Mouse (Mus musculus): ENCODE data around the gene Tmem135. TPM values are rescaled to one million over a fixed set of nuclear protein-coding genes. Genes with fewer than 3 reads are reported as not detected.
"Not testable (repeated sequence)": the region's sequence is repeated elsewhere in the genome, so short reads cannot be mapped to it uniquely, and the experiment has no call there.

Gene Tmem135
- total RNA-seq, 4 experiments from 2014 or later: 54.6 to 97.9 (median 82.9) TPM

DNA sequence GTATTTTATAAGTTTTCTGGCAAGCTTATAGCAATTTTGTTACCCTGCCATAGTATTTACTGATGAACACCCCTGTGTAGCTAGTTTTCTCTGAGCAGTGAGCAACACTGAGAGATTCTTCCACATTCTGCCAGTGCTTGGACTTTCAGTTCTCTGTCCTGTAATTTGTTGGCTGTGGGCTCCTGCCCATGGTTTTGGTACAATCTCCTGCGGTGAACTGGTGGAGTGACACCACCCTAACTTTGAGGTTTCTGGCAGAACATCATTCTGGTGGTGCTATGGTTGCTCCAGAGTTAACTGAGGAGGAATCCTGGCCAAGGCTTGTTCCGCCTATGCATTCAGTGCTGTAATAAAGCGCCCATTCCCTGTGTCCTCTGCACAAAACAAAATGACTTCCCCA is 21.1 kb downstream of the Tmem135 start:
- DNase-seq: no peak

DNA sequence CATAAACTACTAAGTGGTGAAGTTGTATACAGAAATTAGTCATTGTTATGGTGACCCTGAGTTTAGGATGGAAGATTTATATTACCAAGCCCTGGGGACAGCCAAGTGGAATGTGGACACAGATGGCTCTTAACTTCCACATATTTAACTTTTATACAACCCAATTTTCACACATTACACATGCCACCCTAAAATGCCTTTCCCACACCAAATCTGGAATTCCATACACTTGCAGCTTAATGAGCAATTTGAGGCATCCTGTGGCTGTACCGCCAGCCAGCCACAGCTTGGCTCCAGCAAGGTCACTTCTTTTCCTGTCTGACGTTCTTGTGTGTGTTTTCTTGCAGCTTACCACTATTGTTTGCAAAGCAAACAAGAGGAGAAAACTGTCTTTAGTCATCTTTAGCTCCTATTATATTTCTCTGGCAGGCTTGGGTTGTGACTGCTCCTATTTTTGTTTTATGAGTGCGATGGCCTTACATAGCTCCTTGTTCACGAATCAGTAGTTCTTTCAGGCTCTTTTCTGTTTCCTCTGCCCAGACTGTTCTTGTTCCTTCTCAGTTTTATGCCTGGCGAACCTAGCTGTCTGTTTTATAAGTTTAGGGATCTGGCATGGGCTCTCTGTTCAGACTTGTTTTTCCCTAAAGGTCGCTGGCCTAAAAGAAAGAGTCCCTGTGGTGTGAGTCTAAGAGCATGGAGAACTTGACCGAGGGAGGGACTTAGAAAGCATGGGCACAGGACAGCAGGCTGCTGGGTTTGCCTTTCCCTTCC is 22.9 kb downstream of the Tmem135 start:
- no peak for DNase-seq

GRCm38 (mm10) chr7:89371623-89372295 is 32.3 kb downstream of the Tmem135 start:
- DNase-seq: no peak

- DNase-seq: peak; percentile 28
These were observed 33.1 kb downstream of the Tmem135 start for GRCm38 (mm10) chr7:89370917-89371316.

- no peak for DNase-seq
These were observed 33.9 kb downstream of the Tmem135 start for GRCm38 (mm10) chr7:89370086-89370485.

GRCm38 (mm10) chr7:89367643-89368042 is 36.4 kb downstream of the Tmem135 start:
- no peak for DNase-seq

DNA sequence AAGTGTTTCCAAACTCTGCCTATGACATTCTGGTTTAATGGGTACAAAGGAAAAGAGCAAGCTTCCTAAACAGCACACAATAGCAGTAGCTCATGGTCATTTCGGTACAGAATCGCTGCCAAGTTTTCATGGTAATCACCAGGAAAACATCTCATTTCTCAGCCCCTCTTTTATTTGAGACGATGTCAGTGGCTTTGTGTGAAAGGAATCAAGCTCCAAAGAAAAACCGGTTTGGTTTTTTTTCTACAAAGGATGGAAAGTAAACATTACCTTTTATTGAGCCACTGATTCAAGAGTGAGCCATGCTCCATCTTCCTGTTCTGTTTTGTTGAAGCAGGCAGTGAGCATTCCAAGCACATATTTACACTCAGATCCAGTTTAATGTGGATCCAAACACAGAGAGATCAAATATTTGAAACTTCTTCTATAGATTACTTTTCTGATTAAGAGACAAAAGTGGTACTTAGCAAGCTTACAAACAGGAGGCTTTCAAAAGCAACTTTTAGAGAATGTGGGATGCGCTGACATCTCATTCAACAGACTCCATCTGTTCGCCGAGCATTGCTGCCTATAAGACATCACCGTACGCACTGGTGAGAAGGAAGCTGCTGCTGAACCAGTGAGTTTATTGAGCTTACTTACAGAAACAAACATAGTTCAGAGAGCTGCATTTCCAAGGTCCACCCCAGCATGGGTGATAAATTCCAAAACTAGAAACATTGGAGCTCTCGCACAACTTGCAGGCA is 38.7 kb downstream of the Tmem135 start:
- DNase-seq: no peak

- DNase-seq: no peak
These were observed 40.0 kb downstream of the Tmem135 start for GRCm38 (mm10) chr7:89363975-89364374.

GRCm38 (mm10) chr7:89356307-89356706 is 47.7 kb downstream of the Tmem135 start:
- no peak for DNase-seq

DNA sequence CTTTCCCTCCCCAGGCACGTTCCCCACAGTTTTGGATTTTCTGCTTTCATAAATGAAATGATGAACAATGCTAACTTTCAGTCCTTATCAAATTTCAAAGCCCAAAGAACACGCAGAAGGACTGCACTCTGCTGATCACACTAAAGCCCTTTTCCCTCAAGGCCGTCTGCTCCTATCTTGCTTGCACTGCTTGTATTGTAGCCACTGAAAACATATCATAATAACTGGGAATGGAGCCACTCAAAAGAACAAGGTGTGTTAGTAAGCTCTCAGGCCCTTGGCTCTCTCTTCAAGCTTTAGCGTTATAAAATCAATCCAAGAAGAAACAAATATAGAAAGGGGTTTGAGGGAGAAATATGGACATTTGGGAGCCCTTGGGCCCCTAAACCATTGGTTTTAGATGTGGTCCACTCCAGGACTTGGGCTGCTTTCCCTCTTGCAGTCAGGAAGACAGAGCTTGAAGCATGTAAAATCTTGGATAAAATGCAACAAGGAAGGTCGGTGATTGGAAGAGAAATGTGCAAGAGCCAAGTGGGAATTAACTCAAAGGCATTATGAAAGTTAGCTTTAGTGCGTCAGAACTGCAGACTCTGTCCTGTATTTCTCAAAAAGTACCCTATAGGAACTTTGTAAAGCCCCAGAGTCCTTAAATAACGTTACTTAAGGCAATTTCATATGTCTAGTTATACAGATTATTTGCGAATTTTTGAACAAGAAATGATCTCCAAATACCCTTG is 48.3 kb downstream of the Tmem135 start:
- no peak for DNase-seq

DNA sequence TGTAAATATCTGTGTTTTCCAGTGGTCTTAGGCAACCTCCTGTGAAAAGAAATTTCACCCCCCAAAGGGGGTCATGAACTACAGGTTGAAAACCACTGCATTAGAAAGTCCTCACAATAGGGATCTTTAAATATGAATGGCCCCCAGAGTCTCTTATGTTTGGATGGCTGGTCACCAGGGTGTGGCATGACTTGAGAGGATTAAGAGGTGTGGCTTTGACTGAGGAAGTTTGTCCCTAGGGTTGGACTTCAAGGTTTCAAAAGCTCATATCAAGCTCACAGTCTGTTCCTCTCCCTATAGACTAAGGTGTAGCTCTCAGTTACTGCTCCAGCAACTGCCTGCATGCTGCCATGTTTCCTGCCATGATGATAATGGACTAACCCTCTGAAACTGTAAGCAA is 62.0 kb downstream of the Tmem135 start:
- DNase-seq: no peak

DNA sequence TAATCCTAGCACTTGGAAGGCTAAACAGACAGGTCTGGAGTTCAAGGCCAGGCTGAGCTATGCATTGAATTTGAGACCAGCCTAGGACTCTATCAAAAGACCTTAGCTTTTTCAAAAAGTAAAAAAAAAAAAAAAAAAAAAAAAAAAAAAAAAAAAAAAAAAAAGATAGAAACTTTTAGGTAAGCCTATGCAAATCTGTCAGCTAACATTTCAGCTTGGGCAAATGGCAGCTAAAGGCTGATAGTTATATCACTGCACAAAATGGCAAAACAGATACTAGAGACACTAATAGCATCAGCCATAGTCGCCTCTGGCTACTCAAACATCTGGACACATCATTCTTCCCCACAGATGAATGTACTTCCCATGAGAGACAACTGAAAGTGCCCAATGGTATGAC is 64.2 kb downstream of the Tmem135 start:
- DNase-seq: no peak

DNA sequence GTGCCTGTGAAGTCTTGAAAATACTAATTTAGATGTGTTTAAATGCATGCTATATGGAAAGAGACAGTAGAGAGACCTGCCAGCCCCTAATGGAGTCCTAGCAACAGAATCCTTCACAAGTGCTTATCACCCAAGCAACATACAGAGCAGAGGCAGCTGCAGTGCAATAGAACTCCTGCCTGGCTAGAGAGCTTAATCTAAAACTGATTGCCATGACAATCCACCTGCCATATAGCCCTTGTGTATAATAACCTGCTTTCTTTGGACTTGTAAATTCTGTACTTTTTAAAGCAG is 64.9 kb downstream of the Tmem135 start:
- no peak for DNase-seq

DNA sequence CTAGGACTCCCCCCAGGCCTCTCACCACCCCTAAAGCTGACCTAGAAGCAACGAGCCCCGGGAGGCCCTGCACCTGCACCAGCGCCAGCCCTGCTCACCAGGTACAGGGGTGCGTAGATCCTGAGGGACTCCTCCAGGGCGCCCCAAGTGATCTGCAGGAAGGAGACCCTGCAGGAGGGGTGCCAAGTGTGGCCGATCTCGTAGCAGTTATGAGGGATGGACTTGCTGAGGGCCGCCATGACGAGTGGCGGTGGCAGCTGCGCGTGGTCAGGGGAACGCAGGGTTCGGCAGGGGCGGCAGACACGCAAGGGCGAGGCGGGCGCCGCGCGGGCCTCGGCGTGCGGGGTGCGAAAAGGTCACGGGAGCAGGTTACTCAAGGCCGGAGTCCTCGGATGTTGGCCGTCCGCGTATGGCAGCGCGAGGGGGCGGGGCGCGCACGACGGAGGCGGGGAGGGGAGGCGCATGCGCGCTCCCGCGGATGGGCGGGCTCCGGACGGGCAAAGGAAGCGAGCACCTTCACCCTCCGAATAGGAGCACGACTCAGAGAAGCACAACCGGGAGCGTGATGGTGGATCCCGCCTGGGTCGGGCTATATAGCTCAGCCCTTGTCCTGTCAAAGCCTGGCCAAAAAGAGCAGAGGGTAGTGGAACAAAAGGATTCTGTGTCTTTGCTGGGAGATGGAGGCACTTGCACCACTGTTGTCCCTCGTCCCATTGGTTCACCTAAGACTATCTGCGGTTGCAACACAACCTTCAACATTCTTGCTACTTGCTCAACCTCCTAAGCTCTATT is 65.5 kb downstream of the Tmem135 start:
- DNase-seq: peak; percentile 92

GRCm38 (mm10) chr7:89337711-89338349 is 66.2 kb downstream of the Tmem135 start:
- no peak for DNase-seq

DNA sequence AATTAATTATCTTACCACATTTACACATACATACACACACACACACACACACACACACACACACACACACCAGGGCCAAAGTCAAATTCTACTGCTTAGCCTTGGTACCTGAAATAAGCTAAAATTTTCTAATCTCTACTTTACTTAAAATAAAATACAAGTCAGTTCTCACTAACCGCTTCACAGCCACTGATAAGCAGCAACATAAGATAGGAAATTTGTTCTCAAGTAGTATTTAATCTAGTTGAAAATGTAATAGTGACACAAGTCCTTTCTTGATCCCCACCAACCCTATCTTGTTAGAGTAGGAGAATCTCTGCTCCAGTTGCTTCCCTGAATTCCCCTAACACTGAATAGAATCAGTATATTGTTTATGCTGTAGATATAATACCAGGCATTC is 67.6 kb downstream of the Tmem135 start:
- no peak for DNase-seq

- no peak for DNase-seq
These were observed 68.7 kb downstream of the Tmem135 start for GRCm38 (mm10) chr7:89335316-89335715.

DNA sequence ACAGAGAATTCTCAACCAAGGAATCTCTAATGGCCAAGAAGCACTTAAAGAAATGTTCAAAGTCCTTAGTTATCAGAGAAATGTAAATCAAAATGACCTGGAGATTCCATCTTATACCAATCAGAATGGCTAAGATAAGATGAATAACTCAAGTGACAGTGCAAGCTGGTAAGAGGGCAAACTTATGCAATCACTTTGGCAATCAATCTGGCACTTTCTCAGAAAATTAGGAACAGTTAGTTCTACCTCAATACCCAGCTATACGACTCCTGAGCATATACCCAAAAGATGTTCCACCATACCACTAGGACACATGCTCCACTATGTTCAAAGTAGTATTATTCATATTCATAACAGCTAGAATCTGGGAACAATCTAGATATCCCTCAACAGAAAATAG is 74.1 kb downstream of the Tmem135 start:
- DNase-seq: no peak

DNA sequence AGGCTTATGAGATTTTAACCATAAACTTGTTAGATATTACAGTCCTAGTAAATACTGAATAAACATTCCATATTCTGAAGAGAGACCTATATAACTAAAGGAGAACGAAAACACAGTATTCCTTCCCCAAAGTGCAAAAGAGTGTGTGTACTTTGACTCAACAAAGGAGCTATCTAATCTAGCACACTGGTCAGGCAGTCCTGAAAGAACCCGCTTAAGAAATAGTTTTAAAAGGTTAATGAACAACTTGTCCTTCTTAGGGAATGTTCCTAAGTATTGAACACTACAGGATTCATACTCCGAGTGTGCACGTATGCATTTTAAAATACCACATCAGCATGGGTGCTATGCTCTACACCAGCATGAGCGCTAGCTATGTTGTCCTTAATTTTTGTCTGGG is 76.3 kb downstream of the Tmem135 start:
- DNase-seq: no peak

DNA sequence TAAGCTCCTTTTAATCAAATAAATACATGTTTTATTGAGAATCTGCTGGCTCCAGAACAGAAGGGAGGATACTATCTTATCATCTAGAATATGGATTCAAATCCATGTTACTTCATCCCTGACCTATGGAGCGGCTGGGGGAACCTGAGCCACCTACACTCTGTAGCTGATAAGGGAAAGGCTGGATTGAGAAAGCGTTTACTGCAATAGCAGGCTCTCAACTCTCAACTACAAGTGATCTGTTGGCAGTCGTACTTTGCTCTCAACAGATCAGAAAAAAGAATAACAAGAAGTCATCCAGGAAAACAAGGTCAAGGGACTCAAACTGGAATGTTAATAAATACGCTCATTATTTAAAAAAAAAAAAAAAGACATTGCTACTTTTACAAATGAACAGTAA is 77.3 kb downstream of the Tmem135 start:
- no peak for DNase-seq

- no peak for DNase-seq
These were observed 77.8 kb downstream of the Tmem135 start for GRCm38 (mm10) chr7:89326202-89326601.

DNA sequence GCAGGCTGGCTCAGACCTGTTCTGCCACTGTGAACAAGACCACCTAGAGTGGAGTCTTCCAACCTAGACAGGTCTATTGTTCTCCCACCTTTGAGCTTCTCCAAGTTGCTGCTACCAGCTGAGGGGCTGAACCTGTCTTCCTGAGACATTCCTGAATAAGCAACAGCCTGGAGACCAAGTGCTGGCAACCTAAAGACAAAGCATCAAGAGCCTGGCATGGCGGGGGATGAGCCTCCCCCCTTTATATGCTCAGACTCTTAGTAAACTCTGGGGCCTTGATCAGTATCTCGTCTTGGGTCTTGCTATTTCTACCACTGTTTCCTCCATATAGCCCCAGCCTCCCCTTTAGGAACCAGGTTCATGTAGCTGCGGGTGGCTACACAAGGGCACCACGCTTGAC is 81.3 kb downstream of the Tmem135 start:
- not testable (repeated sequence) for DNase-seq

Measured in adrenal gland, adult 8-10 months (tissue).